Mouse (Mus musculus) liver, embryonic 14.5 days (tissue): Measurements from ENCODE around the gene Ak1.

ENCODE experiments used
- CTCF ChIP-seq: IDR thresholded peaks from 2 replicates; pipeline ENCODE4 v1.5.1; 2016; ENCODE audit warnings: antibody characterized with exemption, low read depth, control low read depth
- EP300 ChIP-seq: IDR thresholded peaks from 2 replicates; pipeline ENCODE4 v1.6.1; 2016; ENCODE audit warnings: antibody characterized with exemption, low read depth

GRCm38 (mm10) chr2:32665345-32665744, 43.8 kb downstream of the Ak1 start:
- no peak for TF ChIP-seq CTCF
- TF ChIP-seq EP300 = no peak
